Mouse (Mus musculus): ENCODE results near the gene Msantd2. TPM values are rescaled to one million over a fixed set of nuclear protein-coding genes. Genes with fewer than 3 reads are reported as not detected.

The Msantd2 gene
- polyA plus RNA-seq, 1 experiment from 2014 or later: 47.3 TPM

DNA sequence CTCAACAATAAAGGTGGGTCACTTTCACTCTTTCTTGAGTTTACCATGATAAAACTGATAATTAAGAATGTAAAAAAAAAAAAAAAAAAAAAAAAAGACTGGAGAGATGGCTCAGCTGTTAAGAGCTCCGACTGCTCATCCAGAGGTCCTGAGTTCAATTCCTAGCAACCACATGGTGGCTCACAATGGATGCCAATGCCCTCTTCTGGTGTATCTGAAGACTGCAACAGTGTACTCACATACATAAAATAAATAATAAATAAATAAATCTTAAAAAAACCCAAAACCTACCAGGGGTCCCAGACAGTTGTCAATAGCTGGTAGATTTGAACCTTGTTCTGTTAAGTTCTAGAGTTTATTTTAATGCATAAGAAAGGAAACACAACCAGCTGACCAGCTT is 57.8 kb downstream of the Msantd2 start:
- 95% methylated on average over 1 of the region's 1 CpGs for WGBS
- no peak overlapping the region for H3K9ac ChIP-seq
- H3K27me3 ChIP-seq: peaks cover 86% of the 10 kb centered on the region

DNA sequence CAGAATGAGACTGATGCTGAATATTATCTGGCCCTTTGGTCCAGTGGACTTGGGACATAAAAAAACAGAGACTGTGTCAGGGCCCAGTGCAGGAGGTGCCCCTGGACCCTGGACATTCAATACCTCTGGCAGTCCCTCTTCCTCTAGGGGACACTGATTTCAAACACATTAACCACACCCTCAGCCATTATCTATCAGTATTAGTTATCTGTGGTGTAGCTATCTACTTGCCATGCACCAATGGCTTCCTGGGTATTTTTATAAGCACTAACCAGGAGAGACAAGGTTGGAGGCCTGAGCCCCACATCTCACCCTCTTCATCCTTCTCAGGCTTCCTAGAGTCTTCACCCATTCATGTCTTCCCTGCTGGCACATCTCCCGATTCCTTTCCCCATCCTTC is 61.3 kb downstream of the Msantd2 start:
- Histone ChIP-seq H3K27me3 (peaks cover 90% of the 10 kb centered on the region), H3K4me3 (replicated peaks) (no peak overlapping the region), H3K9me3 (no peaks in the 10 kb centered on the region), H3K4me2 (no peak overlapping the region), H3K27ac (no peak overlapping the region), H3K4me1 (peaks cover 27% of the 10 kb centered on the region), H3K36me3 (replicated peaks) (no peaks in the 10 kb centered on the region), H3K9ac (no peak overlapping the region)
- WGBS: 79% methylated on average over 1 of the region's 1 CpGs
- ATAC-seq (ENCODE audit: low FRiP score): no peak

More for the DNA sequence above, 57.8 kb downstream of the Msantd2 start:
- no peak for ATAC-seq (ENCODE audit: low FRiP score)
- Histone ChIP-seq H3K36me3 (replicated peaks) (no peaks in the 10 kb centered on the region), H3K9me3 (no peaks in the 10 kb centered on the region), H3K4me2 (no peak overlapping the region), H3K27ac (no peak overlapping the region), H3K4me1 (peaks cover 23% of the 10 kb centered on the region), H3K4me3 (replicated peaks) (no peak overlapping the region)

DNA sequence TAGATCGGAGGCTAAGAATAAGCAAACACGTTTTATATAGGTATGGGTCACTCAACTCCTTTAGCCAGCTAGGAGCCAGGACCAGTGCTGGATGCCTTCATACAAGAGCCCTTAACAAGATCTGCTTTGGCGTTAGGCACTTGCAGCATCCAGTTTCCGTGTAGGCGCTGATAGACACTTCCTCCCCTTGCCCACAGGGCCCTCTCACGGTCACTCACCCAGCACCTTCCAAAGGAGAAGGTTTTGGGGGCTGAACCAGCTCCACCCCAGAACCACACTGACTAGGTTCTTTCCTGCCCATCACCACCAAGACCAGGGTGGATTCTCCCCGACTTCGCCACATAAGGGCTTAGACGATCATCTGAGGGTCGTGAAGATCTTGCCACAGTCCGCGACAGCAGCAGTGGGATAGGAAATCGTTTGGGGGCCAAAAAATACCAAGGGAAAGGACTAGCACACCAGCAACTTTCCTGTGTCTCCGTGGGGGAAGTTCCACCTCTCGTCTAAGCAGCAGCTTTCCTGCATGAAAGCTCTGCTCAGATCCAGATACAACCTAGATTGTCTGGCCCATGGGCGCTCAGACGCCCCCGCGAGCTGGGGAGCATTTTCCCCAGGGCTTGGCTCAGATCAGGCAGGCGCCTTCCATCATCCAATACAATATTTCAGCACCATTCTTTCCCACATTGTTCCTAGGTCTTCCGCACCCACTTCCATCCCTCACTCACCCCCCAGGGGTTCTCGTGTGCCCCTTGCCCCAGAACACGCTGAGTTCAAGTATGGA is 62.8 kb downstream of the Msantd2 start:
- WGBS: 3% methylated on average over 23 of the region's 23 CpGs
- H3K4me1 ChIP-seq: peaks cover 23% of the 10 kb centered on the region
- H3K27ac ChIP-seq: no peak overlapping the region

DNA sequence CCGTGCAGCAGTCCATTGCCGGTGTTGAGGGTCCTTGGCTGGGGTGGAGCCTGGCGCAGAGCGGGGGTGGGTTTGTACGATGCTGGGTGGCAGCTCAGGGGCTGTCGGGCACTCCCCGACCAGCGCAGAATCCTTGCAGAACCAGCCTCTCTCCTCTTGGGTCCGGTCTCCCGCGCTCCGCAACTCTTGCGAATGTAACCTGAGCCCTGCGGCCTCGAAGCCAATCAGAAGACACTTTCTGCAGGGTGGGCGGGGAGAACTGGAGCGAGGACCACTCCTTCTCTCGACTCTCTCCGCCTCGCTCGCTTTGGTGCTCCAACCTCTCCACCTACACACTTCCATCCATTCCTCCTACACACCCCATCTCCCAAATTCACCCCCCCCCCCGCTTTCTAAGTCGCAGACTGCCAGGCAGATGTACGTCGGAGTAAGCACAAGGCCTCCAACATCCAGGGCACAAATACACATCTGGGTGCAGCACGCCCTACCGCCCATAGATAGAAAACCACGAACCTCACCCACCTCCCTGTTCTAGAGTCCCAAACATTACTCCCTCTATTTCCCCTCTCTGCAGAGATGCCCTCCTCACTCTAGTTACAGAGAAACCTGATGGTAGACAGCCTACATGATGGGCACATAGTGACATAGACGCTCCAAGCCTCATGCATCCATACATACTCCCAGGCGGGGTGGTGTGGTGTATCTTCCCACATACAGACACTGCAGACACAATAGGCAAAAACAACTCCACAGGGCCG is 63.6 kb downstream of the Msantd2 start, which contains the start of gene Nrgn:
TSS of gene Nrgn (minus strand) at position 369 of the 758 bp plus-strand sequence.
- peaks cover 82% of the 10 kb centered on the region for H3K27me3 ChIP-seq
- peak within 1 kb of the TSS; percentile 41 for H3K4me3 ChIP-seq (replicated peaks)
- H3K36me3 ChIP-seq (replicated peaks): no peaks in the 10 kb centered on the region
- 5% methylated on average over 31 of the region's 31 CpGs for WGBS
- ATAC-seq (ENCODE audit: low FRiP score): peak; percentile 96
- H3K27ac ChIP-seq: no peak within 1 kb of the TSS
- no peaks in the 10 kb centered on the region for H3K9me3 ChIP-seq
- peaks cover 23% of the 10 kb centered on the region for H3K4me1 ChIP-seq
- H3K9ac ChIP-seq: peak within 1 kb of the TSS; percentile 48
- peak within 1 kb of the TSS; percentile 89 for H3K4me2 ChIP-seq

More for the DNA sequence above, 62.8 kb downstream of the Msantd2 start:
- Histone ChIP-seq H3K4me2 (peak overlapping the region; percentile 89), H3K9ac (peak overlapping the region; percentile 48), H3K27me3 (peaks cover 85% of the 10 kb centered on the region), H3K36me3 (replicated peaks) (no peaks in the 10 kb centered on the region), H3K4me3 (replicated peaks) (peak overlapping the region; percentile 41), H3K9me3 (no peaks in the 10 kb centered on the region)
- no peak for ATAC-seq (ENCODE audit: low FRiP score)

DNA sequence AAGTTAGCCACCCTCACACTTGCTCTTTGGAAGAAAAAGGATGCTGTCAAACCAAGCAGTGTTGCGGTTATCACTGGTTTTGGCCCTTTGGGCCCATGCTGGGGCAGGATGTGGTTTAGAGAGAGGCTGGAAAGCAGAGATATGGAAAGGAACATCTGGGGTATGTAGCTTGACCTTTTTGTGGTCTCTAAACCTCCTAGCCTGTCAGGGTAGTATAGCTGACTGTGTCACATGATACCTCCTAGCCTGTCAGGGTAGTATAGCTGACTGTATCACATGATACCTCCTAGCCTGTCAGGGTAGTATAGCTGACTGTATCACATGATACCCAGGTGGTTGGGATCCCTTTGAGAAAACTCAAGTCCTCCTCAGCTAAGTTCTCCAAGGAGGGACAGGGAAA is 65.2 kb downstream of the Msantd2 start:
- no peaks in the 10 kb centered on the region for H3K9me3 ChIP-seq
- H3K36me3 ChIP-seq (replicated peaks): no peaks in the 10 kb centered on the region
- no peak overlapping the region for H3K27ac ChIP-seq
- H3K9ac ChIP-seq: no peak overlapping the region
- no peak for ATAC-seq (ENCODE audit: low FRiP score)
- H3K4me3 ChIP-seq (replicated peaks): no peak overlapping the region
- H3K4me1 ChIP-seq: peaks cover 23% of the 10 kb centered on the region
- no peak overlapping the region for H3K4me2 ChIP-seq
- H3K27me3 ChIP-seq: peaks cover 68% of the 10 kb centered on the region
- WGBS: 89% methylated on average over 1 of the region's 1 CpGs

DNA sequence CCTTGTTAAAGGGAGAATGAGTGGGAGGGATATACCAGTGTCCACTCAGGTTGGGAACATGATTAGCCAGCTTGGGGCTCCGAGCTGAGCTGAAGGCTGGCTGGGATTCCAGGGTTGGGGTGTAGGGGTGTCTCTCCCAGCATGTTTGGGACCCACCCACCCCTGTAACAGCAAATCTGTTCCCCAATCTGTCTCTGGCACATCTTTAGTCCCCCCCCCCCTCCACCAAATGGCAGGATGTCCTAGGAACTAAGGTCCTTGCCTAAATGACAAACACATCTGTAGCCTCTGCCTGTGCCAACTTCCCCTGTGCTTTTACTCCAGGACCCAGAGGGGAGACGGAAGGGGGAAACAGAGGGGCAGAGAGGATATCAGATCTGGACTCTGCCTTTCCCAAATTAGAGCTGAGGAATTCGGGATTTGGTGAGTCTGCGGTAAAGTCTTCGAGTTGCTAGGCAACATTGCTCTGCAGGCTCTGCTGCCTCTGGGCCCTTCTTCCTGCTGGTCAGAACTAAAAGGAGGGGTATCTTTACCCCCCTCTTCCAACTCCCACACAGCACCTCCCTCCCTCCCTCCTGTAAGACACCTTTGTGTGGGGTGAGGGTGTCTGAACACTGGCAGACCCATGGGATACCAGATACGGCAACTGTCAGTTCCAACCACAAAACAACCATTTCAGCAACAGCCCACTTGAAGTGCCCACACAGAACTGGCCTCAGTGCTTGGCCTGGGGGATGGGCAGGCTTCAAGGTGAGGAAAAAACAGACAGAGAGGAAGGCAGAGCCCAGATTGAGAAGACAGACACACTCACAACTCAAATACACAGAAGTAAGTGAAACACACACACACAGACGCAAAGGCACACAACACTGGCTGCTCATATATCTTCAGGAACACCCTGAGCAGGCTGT is 66.0 kb downstream of the Msantd2 start, which contains the start of gene Siae:
TSS of gene Siae (plus strand) at position 861 of the 911 bp plus-strand sequence.
- WGBS: 25% methylated on average over 7 of the region's 7 CpGs
- H3K4me2 ChIP-seq: no peak within 1 kb of the TSS
- peaks cover 59% of the 10 kb centered on the region for H3K27me3 ChIP-seq
- no peak within 1 kb of the TSS for H3K9ac ChIP-seq
- no peaks in the 10 kb centered on the region for H3K36me3 ChIP-seq (replicated peaks)
- no peaks in the 10 kb centered on the region for H3K9me3 ChIP-seq
- no peak within 1 kb of the TSS for H3K4me3 ChIP-seq (replicated peaks)
- H3K4me1 ChIP-seq: peaks cover 23% of the 10 kb centered on the region
- no peak for ATAC-seq (ENCODE audit: low FRiP score)
- H3K27ac ChIP-seq: no peak within 1 kb of the TSS

DNA sequence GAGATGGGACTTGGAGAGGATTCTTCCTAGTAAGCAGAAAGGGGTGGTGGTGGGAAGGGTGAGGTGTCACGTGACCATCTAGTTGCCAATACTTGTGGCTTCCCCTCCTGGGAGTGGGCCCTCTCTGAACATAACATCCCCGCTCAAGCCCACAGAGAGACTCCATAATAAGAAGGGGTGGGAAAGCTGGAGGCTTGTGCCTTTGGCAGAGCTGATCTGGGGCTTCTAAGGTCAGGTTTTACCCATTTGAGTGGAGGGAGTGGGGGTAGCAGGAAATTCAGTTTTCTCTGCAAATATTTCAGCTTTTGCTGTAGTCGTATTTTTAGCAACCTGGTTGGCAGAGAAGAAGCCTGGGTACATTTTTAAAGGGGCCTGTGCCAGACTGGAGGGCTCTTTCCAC is 67.2 kb downstream of the Msantd2 start:
- peaks cover 47% of the 10 kb centered on the region for H3K27me3 ChIP-seq
- 79% methylated on average over 3 of the region's 3 CpGs for WGBS
- ATAC-seq (ENCODE audit: low FRiP score): no peak

DNA sequence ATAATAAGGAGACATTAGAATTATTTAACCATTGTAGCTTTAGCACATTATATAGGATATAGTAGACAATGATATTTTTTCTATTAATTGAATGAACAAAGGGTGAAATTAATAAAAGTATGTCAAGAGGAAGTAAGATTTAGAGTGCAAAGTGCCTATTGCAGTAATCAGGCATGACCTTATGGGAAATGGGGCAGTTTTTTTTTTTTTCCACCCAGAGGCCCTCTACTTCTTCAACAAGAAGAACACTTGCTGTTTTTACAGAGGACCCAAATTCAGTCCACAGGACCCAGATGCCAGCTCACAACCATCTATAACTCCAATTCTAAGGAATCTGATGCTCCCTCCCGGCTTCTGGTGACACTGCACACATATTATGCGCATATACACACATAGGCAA is 71.5 kb downstream of the Msantd2 start:
- WGBS: 82% methylated on average over 2 of the region's 2 CpGs
- H3K4me2 ChIP-seq: no peak overlapping the region
- no peak for ATAC-seq (ENCODE audit: low FRiP score)
- H3K36me3 ChIP-seq (replicated peaks): no peaks in the 10 kb centered on the region
- no peak overlapping the region for H3K4me3 ChIP-seq (replicated peaks)
- H3K4me1 ChIP-seq: no peaks in the 10 kb centered on the region
- H3K27me3 ChIP-seq: peaks cover 10% of the 10 kb centered on the region
- H3K9me3 ChIP-seq: no peaks in the 10 kb centered on the region
- no peak overlapping the region for H3K27ac ChIP-seq
- H3K9ac ChIP-seq: no peak overlapping the region

More for the DNA sequence above, 67.2 kb downstream of the Msantd2 start:
- Histone ChIP-seq H3K36me3 (replicated peaks) (no peaks in the 10 kb centered on the region), H3K4me2 (no peak overlapping the region), H3K9me3 (no peaks in the 10 kb centered on the region), H3K4me1 (peaks cover 23% of the 10 kb centered on the region), H3K4me3 (replicated peaks) (no peak overlapping the region), H3K9ac (no peak overlapping the region), H3K27ac (no peak overlapping the region)

DNA sequence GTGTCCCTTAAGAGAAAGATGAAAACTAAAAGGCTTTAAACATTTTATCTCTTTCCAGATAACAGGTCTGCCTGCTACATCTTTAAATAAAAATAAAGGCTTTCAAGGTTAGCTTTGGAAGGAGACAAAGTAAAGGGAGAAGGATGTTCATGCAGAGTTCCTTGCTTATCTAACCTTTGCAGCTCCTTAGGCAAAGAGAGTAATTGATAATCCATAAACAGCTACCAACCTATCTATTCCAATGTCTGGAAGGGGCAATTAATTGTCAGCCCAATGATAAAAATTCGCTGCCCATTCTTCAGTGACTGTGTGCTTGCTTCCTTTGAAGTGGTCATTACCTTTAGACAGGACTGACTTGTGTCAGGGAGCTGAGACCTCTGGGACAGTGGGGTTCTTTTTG is 74.7 kb downstream of the Msantd2 start:
- Histone ChIP-seq H3K9ac (no peak overlapping the region), H3K36me3 (replicated peaks) (no peaks in the 10 kb centered on the region), H3K27me3 (no peaks in the 10 kb centered on the region), H3K27ac (no peak overlapping the region), H3K4me1 (peaks cover 9% of the 10 kb centered on the region; the same call in 1 of the 2 replicates), H3K4me3 (replicated peaks) (no peak overlapping the region), H3K4me2 (no peak overlapping the region), H3K9me3 (no peaks in the 10 kb centered on the region)
- 72% methylated on average over 1 of the region's 1 CpGs for WGBS
- no peak for ATAC-seq (ENCODE audit: low FRiP score)

DNA sequence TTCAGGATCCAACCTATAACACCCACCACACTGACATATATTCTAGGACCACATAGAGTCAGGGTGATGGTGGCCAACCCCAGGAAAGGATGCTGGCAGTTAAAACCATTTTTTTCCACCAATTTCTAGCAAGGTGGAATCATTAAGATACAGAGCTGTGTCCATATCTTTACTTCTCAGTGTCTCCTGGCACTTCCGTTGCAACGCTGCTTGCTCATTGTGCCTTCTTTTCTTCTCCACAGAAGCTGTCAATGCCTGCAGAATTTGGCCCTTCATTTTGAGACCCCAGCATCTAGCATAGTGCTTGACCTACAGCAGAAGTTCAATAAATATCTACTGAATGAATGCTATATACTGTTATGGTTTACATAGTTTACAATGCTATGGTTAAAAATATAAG is 77.9 kb downstream of the Msantd2 start:
- no peaks in the 10 kb centered on the region for H3K27me3 ChIP-seq
- H3K4me2 ChIP-seq: no peak overlapping the region
- 87% methylated on average over 2 of the region's 2 CpGs for WGBS
- no peak overlapping the region for H3K27ac ChIP-seq
- H3K36me3 ChIP-seq (replicated peaks): no peaks in the 10 kb centered on the region
- H3K4me1 ChIP-seq: peaks cover 9% of the 10 kb centered on the region; the same call in 1 of the 2 replicates
- no peak for ATAC-seq (ENCODE audit: low FRiP score)
- H3K9me3 ChIP-seq: no peaks in the 10 kb centered on the region
- H3K9ac ChIP-seq: no peak overlapping the region
- no peak overlapping the region for H3K4me3 ChIP-seq (replicated peaks)

DNA sequence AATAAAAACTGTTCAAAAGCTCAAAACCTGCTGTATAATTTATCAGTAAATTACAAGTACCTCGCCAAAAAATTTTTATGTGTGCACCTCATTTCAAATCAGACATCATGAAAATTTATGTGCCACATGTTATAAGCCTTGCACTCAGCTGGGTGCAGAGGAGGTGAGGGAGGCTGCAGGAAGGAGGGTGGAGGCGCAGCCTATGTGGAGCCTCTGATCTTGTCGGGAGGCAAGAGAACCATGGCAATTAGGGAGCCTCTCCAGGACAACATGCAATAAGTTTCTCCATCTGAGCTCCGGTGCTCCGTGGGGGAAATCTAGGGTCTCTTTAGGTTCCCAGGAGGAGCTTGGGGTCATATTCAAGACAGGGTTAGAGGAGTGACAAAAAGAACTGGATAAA is 78.3 kb downstream of the Msantd2 start:
- no peaks in the 10 kb centered on the region for H3K9me3 ChIP-seq
- H3K9ac ChIP-seq: no peak overlapping the region
- H3K27me3 ChIP-seq: no peaks in the 10 kb centered on the region
- ATAC-seq (ENCODE audit: low FRiP score): no peak
- H3K4me1 ChIP-seq: peaks cover 9% of the 10 kb centered on the region; the same call in 1 of the 2 replicates
- H3K4me3 ChIP-seq (replicated peaks): no peak overlapping the region
- H3K4me2 ChIP-seq: no peak overlapping the region
- H3K27ac ChIP-seq: no peak overlapping the region
- no peaks in the 10 kb centered on the region for H3K36me3 ChIP-seq (replicated peaks)
- WGBS: 63% methylated on average over 5 of the region's 5 CpGs

Measured in forebrain, embryonic 12.5 days (tissue).